Mouse (Mus musculus) gastrocnemius, postnatal 25 days (tissue): ENCODE measurements around the gene Sell. TPM values are rescaled to one million over a fixed set of nuclear protein-coding genes. Genes with fewer than 3 reads are reported as not detected.

Experiments
- DNase-seq: peaks from one replicate; pipeline ENCODE4 v3.0.0; 2022
- total RNA-seq, 2 experiments: library from RNA; stranded (reverse); gene quantifications; 1 replicate in 1 of 2; 2 replicates in 1 of 2; pipeline ENCODE4 v1.2.3; 2021

Sell gene
- total RNA-seq, 2 experiments from 2014 or later: 0.08 to 0.15 TPM

DNA sequence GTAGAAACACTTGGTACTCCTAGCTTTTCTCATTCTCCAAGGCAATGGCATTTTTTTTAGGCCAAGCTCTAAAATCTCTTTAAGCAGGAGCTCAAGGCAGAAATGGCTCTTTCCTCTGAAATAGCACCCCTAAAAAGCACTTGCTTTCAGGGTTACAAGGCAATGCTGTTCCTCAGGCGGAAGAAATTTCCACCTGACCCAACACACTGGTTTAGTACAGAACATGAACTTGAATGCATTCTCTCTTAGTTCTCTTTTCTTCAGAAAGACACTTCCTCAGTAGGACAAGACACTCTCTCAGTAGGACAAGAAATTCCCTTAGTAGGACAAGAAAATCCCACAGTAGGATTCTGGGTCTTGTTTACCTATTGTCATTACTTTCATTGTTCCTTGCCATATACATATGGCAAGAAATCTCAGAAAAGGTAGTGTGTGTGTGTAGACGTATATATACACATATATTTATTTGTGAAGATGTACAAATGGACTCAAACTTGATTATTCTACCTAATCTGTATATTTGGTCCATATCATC is 12.9 kb downstream of the Sell start:
- DNase-seq: no peak

DNA sequence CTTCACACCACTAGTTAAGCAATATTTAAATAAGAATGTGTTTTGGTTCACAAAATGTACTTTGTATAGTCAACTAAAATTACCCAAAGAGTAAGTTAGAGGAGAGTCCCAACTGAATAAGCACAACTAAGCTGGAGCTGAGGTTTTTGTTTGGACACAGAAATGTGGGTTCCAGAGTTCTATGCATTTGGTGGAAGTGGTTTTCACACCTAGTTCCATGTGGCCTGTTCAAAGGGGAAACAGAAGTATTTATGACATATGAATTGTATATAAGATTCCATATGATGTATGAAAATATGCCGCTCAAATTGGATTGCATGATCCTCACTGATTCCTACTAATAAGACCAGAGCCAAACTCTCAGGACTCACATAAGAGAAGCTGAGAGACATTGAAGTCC is 13.6 kb downstream of the Sell start:
- no peak for DNase-seq

DNA sequence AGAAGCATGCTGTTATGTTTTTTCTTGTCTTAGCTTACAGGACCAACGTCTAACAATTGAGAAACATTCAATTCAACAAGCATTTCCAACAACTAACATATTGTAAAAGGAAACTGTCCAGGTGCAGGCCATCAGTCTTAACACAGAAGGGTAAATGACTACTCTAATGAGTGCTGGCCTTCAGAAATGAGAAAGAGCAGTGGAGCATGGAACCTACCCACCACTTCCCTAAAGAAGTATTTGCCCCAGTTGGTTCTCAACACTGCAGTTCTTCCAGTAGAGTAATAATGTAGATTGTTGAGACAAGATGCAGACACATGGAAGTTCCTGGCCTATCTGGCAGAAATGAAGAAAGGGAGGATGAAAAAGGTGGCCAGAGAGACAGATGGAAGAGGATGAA is 14.7 kb downstream of the Sell start:
- DNase-seq: no peak

DNA sequence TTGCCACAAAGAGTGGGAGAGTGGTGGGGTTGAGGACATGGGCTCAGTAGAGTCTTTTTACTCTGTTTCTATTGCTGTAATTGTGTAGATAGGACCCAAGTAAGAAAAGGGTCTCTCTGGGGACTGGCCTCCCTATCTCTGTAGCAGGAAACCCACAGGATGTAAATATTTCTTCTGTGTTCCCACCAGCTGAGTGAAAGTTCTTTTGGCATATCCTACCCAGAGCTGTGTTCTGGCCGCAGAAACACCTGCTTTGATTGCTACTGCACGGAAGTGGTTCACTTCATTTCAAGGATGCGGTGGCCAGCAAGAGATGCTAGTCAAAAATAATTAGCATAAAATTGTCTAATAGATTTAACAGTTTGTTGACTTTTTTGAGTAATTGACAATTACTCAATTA is 15.2 kb downstream of the Sell start:
- DNase-seq: no peak

DNA sequence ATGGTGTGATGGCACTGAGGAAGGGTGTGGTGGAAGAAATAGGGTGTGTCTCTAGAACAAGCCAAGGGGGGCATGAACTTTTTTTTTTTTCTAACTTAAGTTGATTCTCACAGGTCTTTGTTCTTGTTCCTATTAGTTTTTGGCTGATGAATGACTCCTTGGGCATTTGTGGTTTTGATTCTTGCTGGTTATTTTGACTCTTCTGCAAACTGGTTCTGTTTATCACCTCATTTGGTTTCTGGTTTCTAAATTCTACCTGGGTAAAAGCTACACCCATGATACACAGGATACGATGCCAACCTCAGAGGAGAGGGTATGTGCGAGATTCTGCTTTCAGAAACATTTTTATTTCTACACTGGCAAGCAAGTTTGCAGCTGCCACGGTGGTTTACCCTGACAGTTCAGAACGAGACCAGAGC is 16.6 kb downstream of the Sell start:
- DNase-seq: no peak

DNA sequence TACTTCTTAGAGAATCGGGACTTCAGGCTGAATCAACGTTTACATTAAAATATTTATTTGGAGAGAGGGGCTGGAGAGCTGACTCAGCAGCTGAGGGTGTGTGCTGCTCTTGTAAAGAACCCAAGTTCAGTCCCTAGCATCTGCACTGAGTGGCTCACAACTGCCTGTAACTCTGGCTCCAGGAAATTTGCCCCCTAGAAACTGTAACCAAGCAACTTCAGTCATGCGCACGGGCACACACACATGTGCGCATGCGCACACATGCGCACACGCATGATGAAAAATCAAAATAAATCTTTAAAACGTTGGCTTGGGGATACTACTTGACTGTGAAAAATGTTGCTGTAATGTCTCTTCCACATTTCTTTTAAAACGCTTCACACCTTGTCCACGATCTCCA is 17.3 kb downstream of the Sell start:
- DNase-seq: no peak

DNA sequence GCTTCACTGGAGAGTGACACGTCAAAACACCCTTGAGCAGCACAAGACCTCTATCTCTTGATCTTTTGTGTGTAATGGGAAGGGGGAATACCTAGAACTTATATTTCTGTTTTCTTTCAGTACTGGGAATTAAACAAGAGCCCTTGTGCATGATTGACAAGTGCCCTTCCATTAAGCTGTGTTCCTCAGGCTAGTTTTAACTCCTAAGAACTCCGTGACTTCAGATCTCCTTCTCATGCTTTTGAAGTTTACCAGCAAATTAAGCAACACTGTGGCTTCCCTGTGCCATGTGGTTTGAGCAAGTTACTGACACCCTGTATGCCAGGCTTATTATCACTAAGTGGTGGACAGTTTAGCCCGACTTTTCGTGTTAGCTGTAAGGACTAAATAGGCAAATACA is 21.3 kb downstream of the Sell start:
- DNase-seq: no peak

DNA sequence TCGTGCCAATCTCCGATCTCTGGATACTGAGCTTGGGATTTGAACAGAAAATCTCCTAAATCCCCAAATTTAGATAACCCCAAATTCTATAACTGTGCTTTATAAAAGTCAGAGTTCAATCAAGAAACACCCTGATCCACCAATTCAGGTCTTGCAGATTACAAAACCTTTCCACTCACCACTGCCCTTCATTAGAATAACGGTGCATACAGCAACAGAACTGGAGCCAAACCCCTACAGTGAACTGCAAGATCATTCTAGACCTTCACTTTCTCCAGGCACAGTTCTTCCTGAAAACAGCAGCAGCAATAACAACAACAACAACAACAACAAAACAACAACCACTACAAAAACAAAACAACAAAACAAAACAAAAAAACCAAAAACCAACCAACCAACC is 25.0 kb downstream of the Sell start:
- no peak for DNase-seq

DNA sequence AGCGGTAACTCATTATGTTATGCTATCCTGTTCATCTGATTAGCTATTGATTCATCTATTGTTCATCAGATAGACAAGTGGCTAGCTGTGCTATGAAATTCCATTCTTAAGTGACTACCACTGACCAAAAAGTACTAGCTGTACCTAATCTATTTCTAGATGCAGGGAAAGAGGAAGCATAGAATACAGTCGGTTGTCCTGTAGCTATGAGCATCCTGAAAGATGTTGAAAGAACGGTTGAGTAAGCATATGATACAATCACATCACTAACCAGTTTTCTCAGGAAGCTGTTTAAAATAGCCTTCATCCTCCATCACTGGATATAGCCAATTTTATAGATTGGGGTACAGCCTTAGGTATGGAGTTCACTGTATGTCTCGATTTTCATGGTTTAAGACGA is 26.1 kb downstream of the Sell start:
- no peak for DNase-seq

DNA sequence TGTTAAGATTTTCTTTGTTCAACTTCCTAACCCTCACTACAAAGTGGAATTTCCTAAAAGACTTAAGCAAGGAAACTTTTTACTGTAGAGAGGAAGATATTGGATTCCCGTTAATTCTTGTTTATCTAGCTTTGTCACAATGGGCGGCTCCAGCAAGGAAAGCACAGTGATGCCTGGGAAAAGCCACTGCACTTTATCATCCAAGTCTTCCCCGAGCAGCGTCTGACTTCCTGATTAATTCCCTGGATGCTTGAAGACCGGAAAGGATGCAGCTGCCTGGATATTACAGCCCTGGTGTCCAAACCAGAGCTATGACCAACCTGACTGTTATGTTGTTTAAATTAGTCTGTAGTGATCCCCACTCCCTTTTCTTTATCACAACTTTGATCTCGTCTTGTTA is 35.0 kb downstream of the Sell start:
- DNase-seq: no peak

DNA sequence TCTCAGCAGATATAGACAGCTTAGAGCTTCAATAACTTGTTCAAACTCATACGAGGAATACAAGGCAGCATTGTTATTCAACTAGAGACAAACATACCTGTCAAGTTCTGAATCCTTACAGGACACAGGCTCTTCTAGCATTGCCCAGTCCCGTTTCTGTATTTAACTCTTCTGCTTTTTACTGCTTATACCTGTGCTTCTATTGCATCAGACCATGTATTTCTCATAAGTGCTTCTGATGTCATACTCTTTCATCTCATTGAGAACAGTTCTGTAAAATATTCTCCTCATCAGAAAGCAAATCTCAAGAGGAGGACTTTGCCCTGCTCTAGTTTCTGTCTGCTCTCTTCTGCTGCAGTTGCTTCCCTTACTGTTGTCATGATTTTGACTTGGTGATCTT is 36.1 kb downstream of the Sell start:
- DNase-seq: no peak

DNA sequence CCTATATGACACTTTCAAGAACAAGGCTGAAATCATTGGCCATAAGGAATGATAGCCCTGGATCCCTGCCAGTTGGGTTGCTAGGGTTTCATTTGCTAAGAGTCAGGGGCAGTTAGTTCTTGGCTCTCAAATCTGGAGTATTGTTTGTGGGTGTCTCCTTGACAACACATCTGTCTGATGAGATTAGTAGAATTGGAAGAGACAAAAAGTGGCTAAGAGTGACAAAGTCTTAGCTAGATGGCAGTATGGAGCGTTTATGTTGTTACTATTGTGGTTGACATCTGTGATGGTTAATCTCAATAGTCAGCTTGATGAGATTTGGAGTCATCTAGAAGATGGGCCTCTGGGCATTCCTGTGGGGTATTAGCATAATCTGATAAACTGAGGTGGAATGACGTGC is 36.6 kb downstream of the Sell start:
- DNase-seq: no peak

DNA sequence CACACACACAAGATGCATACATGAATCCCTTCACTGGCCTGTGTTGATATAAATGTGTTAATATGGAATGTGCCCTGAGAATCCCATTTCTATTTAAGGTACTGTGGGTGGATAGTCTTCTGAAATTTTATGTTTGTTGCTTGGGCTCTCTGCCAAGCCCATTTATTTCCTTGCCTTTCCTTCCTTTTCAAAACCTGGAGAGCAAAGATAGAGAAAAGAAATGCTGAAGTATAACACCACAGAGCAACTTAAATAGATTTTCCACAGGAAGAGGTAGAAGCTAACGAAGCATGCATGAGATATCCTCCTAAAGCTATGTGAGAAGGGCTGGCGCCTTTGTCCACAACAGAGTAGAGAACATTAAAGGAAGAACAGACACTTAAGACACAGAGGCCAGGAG is 48.0 kb downstream of the Sell start:
- no peak for DNase-seq

DNA sequence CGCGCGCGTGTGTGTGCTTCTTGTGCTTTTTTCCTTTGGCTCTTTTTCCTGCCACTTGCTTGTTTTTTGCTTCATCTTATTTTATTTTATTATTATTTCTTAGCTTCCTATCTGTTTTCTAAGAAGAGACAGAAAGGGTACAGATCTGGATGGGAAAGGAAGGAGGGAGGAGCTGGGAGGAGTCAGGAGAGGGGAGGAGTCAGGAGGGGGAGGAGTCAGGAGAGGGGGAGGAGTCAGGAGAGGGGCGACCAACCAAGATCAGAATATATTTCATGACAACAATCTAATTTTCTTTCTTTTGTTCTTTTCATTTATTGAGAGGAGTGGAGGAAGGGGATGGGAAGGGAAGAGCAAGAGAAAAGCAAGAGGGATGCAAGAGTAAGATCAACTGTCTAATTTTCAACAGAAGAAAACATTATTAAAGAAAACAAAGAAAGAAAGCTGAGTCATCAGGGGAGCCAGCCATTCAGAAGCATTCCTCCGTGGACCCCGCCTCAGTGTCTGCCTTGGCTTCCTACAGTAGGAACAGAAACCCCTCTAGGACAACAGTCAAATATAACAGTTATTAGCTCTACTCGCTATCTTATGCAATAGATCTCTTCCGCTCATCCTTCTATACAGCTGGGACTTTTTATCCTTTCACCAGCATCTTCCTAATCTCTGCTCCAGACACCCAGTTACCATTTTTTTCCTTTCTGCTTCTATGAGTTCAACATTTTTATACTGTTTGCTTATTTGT is 49.0 kb downstream of the Sell start:
- DNase-seq: no peak

DNA sequence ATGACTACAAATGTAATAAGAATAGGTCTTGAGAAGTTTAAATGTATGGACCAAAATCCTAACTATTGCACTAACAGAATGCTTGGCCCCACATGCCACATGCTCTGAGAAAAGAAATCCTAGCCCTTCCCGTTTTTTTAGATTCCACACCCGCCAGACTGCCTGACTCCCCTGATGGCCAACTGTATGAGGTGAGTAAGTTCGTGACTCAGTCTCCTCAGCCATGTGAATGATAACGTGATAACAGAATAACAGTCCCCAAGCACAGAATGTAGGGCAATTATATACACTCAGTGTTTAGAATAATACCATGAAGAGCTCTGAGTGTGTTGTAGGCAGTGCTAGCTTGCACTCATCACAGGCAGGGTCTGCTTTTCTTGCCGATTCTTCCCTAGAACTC is 52.5 kb downstream of the Sell start:
- DNase-seq: no peak

DNA sequence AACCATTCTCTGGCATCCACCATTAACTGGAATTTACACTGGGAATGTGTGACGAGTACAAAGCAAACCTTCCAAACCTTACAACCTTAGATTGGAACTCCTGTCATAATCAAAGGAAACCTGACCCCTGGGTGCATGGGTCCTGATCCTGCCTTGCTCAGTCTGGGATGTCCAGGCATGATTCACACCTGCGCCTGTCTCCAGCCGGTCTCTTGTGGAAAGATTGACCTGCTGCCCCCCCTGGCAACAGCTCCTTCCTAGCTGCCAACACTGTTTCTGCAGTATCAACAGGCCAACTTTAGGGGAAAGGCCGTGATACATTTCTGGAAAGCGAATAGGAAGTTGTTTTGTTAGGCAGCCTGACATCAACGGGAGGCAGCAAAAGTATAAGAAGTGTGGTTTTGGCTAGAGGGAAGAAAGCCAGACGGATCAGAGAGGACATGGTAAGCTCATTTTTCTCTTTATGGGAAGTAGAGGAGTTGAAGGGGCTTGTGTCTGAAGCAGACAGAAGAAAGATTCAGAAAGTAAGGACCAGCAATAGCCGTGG is 53.2 kb downstream of the Sell start, which contains the start of gene Selp:
Gene Selp (plus strand): TSS at position 318 of the 547 bp plus-strand sequence.
- DNase-seq: no peak

DNA sequence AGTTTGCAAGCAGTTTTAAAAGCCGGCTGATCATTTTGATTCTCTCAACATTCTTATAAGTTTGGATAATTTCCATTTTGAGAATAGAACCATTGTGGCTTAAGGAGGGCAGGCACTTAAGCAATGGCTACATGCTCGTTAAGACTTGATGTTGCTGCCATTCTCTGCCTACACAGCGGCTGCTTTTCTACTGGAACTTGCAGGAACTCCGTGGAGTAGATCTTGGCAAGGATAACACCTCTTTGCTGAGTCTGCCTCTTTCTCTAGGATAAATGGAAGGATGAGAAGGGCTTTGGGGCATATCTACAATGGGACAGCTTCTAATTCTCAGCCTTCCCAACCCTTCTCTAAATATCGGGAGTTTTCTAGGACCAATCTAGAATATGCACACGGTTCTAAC is 53.9 kb downstream of the Sell start:
- DNase-seq: no peak

DNA sequence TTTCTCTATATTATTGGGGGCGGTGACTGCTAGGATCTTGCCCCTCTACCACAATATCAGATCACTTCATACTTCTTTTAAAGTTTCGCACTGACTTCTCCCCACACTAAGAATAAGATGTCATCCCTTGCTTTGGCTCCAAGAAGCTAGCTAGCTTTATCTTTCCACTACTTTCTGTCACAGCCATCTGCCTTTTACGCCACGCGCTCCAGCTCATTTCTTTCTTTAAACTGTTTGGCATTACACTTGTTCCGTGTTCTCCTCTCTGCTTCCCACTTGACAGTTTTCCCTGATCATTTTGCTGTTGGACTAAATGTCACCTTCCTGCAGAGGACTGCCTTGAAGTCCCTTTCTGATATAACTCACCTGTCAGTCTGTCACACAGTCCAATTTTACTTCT is 56.1 kb downstream of the Sell start:
- DNase-seq: no peak

DNA sequence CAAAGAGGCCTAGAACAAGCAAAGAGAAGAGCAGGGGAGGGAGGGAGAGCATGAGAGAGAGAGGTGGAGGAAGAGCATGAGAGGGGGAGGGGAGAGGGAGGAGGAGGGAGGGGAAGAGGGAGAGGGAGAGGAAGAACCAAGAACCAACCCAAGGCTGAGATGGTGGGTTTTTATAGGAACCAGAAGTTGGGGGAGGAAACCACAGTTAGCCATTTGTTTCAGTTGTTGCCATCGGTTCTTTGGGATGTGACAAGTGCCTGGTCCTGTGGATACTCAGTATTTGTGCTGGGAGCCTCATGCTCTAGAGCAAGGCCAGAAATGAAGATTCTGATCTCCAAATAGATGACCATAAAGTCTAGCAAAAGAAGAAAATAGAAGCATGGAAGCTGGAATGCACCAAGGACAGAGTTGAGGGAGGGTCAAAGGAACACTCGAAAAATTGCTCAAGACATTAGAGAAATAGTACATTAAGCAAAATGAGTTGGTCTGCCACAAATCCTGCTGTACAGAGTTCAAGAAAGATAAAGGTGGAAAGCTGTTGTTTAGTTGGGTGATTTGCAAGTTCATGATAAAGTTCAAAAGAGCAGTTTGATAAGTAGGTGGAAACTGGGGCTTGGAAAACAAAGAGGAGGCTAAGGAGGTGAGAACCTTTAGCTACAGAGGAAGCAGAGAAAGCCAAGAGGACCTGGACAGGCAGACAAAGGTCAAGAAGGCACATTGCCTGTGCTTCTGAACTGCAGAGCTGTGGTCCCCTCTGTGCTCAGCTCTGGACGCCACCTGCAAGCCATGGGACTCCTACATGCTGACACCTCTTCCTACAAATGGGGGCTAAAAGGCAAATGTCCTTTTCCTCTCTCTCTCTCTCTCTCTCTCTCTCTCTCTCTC is 58.4 kb downstream of the Sell start:
- no peak for DNase-seq

DNA sequence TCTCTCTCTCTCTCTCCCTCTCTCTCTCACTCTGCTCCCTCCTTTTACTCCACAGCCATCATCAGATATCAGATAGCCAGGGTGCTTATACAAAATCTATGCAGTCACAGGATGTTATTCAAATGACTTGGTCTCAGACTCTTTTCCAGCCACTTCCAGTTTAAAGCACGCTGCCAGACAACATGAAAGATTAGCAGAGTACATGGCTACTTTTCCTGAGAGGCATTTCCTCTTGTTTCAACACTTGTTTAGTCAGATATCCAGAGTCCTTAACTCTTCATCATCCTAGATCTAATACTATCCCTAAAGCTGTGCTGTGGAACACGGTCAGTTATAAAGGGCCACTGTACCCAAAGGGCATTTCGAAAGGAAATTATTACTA is 59.0 kb downstream of the Sell start:
- DNase-seq: no peak

DNA sequence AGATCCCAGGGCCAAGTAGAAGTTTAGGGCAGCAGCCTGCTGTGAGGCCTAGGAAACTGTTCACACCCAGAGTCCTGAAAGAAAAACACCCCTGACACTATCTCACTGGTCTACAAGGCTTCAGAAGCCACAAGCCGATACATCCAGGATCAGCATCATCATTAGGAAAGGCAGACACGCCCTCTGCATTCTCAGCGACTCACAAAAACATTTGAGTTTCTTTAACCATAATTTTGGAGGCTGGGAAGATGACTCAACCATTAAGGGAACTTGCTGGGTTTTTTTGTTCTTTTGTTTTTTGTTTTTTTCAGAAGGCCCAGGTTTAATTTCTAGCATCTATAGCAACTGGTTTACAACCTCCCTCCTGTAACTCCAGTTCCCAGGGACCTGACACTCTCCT is 62.1 kb downstream of the Sell start:
- DNase-seq: no peak

DNA sequence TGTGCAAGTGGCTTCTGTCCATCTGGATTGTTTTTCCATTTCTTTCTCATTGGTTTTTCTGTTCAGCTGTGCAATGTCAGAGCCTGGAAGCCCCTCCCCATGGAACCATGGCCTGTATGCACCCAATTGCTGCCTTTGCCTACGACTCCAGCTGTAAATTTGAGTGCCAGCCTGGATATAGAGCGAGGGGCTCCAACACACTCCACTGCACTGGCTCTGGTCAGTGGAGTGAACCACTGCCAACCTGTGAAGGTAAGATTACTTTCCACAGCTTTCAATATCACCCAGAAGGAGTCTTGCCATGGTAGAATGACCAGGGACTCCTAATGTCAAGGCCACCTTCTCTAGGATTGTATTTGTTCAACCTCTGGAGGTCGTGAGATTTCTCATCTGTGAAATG is 68.2 kb downstream of the Sell start:
- no peak for DNase-seq

DNA sequence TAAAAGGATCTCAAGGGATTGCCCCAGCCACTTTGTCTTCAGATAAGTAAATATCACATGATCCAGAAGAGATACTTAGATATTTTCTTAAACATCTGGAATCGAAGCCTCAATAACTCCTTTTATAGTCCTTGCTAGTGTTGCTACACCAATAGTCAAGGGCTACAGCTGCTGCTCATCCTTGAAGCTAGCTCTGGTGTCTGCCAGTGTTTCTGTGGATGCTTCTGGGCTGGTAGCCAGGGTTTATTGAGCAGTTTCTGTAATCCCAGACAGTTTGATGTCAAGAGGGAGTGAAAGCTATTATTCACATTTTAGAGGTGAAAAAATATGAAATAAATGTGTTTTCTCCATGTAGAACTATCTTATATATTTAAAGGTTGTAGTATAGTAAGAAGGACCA is 70.8 kb downstream of the Sell start:
- no peak for DNase-seq
